Mouse (Mus musculus): ENCODE data around the gene Rhoh. TPM values are rescaled to one million over a fixed set of nuclear protein-coding genes. Genes with fewer than 3 reads are reported as not detected.

Gene Rhoh
- total and polyA plus RNA-seq, 3 experiments, result 12.1 to 22.1 (median 18.9) TPM

DNA sequence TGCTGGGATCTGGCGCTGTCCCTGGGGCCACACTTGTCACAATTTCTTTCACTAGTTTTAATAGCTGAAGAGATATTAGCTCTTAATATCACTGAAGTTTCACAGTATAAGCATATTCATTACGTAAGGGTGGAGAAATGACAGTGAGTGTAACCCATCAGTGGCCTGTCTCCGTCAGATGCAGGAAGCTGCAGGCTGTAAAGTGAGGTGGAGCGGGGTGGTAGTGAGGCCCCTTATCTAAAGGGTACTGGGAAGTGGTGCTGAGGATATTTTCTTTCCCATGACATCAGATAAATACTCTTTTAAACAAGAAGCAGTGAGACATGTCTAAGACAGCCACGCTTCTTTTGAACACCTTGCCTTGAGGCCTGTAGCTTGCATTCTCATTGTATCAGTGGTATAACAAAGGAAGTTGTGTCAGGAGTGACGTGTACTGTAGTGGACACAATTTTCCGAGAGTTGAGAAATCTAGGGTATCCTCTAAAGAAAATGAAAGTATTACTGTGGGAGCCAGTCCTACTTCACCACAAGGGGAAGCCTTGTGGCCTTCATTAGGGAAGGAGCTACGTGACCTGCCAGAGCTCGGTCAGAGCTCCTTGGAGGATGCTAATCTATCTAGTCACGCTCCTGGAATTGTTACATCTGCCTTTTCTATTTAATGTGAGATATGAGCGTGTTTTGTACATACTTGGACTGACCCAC lies 28.9 kb upstream of the Rhoh start:
- dilution Hi-C loops (cut with MboI; ENCODE audit: extremely low pct_ligation_motif_present, extremely low pct_unique_long_range_greater_than_20kb, low sequenced_read_pairs), result no loop called here
- in situ Hi-C loops (cut with MboI; ENCODE audit: low pct_ligation_motif_present, low pct_unique_long_range_greater_than_20kb, low sequenced_read_pairs), result loop anchor here (10.0 kb wide), 1 partner anchor 103 kb away; the partner anchor contains the start of gene Chrna9
- TF ChIP-seq CHD1 (IDR thresholded peaks at IDR 0.05; ENCODE audit: low read depth, low read length), result no peak
- no peak for TF ChIP-seq IRF4 (IDR thresholded peaks at IDR 0.05; ENCODE audit: low read depth, low read length)
- TF ChIP-seq POLR2AphosphoS2 (IDR thresholded peaks at IDR 0.05; ENCODE audit: low read depth, low read length), result no peak
- TF ChIP-seq ELF1 (IDR thresholded peaks at IDR 0.05; ENCODE audit: low read depth, low read length), result no peak
- no peak for TF ChIP-seq EP300 (IDR thresholded peaks at IDR 0.05; ENCODE audit: low read length)
- TF ChIP-seq ZKSCAN1 (IDR thresholded peaks at IDR 0.05; ENCODE audit: borderline replicate concordance, low read depth, low read length), result no peak
- TF ChIP-seq BHLHE40 (IDR thresholded peaks at IDR 0.05; ENCODE audit: low read depth, low read length), result no peak
- no peak for TF ChIP-seq JUND (conservative IDR thresholded peaks at IDR 0.05; ENCODE audit: low read depth, low read length)
- TF ChIP-seq CHD2 (IDR thresholded peaks at IDR 0.05; ENCODE audit: low read length), result no peak
- no peak for TF ChIP-seq RCOR1 (conservative IDR thresholded peaks at IDR 0.05; ENCODE audit: low read depth, low read length)
- no peak for TF ChIP-seq ETS1 (conservative IDR thresholded peaks at IDR 0.05; ENCODE audit: low read depth, low read length)
- TF ChIP-seq NRF1 (IDR thresholded peaks at IDR 0.05; ENCODE audit: low read depth, low read length), result no peak
- no peak for TF ChIP-seq MEF2A (IDR thresholded peaks at IDR 0.05; ENCODE audit: borderline replicate concordance, low read depth, low read length)
- Histone ChIP-seq H3K4me2 (ENCODE audit: insufficient read depth, low read depth, poor library complexity, severe bottlenecking) (no peak overlapping the region), H3K9me3 (replicated peaks; ENCODE audit: low read length) (peaks cover 3% of the 10 kb centered on the region), H3K27ac (ENCODE audit: insufficient read depth, low read depth) (no peak overlapping the region), H3K79me2 (replicated peaks; ENCODE audit: control insufficient read depth, extremely low read depth, insufficient read depth, poor library complexity, severe bottlenecking) (no peaks in the 10 kb centered on the region), H3K27me3 (replicated peaks) (no peaks in the 10 kb centered on the region), H3K4me1 (ENCODE audit: control insufficient read depth in 1 of 2, insufficient read depth in 2 of 2) (peaks cover 0 to 4% of the 10 kb centered on the region in 2 experiments; a peak in 2 of 4 replicates), H3K4me3 (replicated peaks in 1 of 3; ENCODE audit: low read depth in 2 of 3, low read length in 2 of 3, poor library complexity in 1 of 3) (no peak overlapping the region), H3K9ac (ENCODE audit: insufficient read depth, low read depth) (no peak overlapping the region), H3K36me3 (replicated peaks in 1 of 2; ENCODE audit: control insufficient read depth in 1 of 2, insufficient read depth in 1 of 2, low read length in 1 of 2) (peaks cover 0 to 14% of the 10 kb centered on the region in 2 experiments)
- DNase-seq (ENCODE audit: extremely low read depth), result no peak

DNA sequence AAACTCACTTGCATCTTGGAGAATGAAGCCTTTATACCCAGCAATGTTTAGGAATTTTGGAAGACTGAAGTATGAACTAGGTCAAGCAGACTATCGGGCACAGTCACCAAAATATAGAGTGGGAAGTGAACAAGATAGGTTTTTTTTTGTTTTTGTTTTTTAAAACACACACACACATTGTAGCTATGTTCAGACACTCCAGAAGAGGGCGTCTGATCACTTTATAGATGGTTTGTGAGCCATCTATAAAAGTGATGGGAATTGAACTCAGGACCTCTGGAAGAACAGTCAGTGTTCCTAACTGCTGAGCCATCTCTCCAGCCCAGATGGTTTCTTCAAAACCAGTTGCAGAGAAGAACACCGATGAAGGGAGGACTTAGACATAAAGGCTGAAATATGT lies 27.9 kb upstream of the Rhoh start:
- H3K9me3 ChIP-seq (replicated peaks; ENCODE audit: low read length), result peaks cover 3% of the 10 kb centered on the region
- DNase-seq (ENCODE audit: extremely low read depth), result no peak
- peaks cover 0 to 11% of the 10 kb centered on the region in 2 experiments for H3K36me3 ChIP-seq (replicated peaks in 1 of 2; ENCODE audit: control insufficient read depth in 1 of 2, insufficient read depth in 1 of 2, low read length in 1 of 2)
- no peak overlapping the region for H3K4me3 ChIP-seq (replicated peaks in 1 of 3; ENCODE audit: low read depth in 2 of 3, low read length in 2 of 3, poor library complexity in 1 of 3)
- H3K4me1 ChIP-seq (ENCODE audit: control insufficient read depth in 1 of 2, insufficient read depth in 2 of 2), result peaks cover 0 to 7% of the 10 kb centered on the region in 2 experiments; a peak in 2 of 4 replicates
- H3K79me2 ChIP-seq (replicated peaks; ENCODE audit: control insufficient read depth, extremely low read depth, insufficient read depth, poor library complexity, severe bottlenecking), result no peaks in the 10 kb centered on the region
- in situ Hi-C loops (cut with MboI; ENCODE audit: low pct_ligation_motif_present, low pct_unique_long_range_greater_than_20kb, low sequenced_read_pairs), result loop anchor here (10.0 kb wide), 1 partner anchor 102 kb away; the partner anchor contains the start of gene Chrna9
- H3K27me3 ChIP-seq (replicated peaks), result no peaks in the 10 kb centered on the region
- dilution Hi-C loops (cut with MboI; ENCODE audit: extremely low pct_ligation_motif_present, extremely low pct_unique_long_range_greater_than_20kb, low sequenced_read_pairs), result no loop called here
- no peak for TF ChIP-seq MAZ (IDR thresholded peaks at IDR 0.05; ENCODE audit: low read depth, low read length)
- TF ChIP-seq JUND (conservative IDR thresholded peaks at IDR 0.05; ENCODE audit: low read depth, low read length), result no peak
- no peak for TF ChIP-seq TCF12 (IDR thresholded peaks at IDR 0.05; ENCODE audit: low read depth, low read length)
- TF ChIP-seq SMC3 (IDR thresholded peaks at IDR 0.05; ENCODE audit: low read depth, low read length), result peak; percentile 38
- no peak for TF ChIP-seq IRF4 (IDR thresholded peaks at IDR 0.05; ENCODE audit: low read depth, low read length)
- no peak for TF ChIP-seq KAT2A (IDR thresholded peaks at IDR 0.05; ENCODE audit: insufficient replicate concordance, low read length)
- peak in 1 of 2 experiments; percentile 43; a peak in 2 of 4 replicates for TF ChIP-seq CTCF (conservative IDR thresholded peaks at IDR 0.05 in 1 of 2, IDR thresholded peaks at IDR 0.05 in 1 of 2; ENCODE audit: low read depth in 2 of 2, low read length in 2 of 2)
- TF ChIP-seq MYC (IDR thresholded peaks at IDR 0.05; ENCODE audit: low read depth, low read length), result no peak
- TF ChIP-seq GABPA (IDR thresholded peaks at IDR 0.05; ENCODE audit: insufficient replicate concordance, low read depth, low read length), result no peak
- TF ChIP-seq CHD1 (IDR thresholded peaks at IDR 0.05; ENCODE audit: low read depth, low read length), result no peak
- peak; percentile 24 for TF ChIP-seq RAD21 (IDR thresholded peaks at IDR 0.05; ENCODE audit: low read depth, low read length)
- TF ChIP-seq POLR2AphosphoS2 (IDR thresholded peaks at IDR 0.05; ENCODE audit: low read depth, low read length), result no peak
- no peak for TF ChIP-seq E2F4 (IDR thresholded peaks at IDR 0.05; ENCODE audit: insufficient replicate concordance, low read depth, low read length)
- no peak for TF ChIP-seq POLR2A (IDR thresholded peaks at IDR 0.05; ENCODE audit: low read depth, low read length)
- TF ChIP-seq ELF1 (IDR thresholded peaks at IDR 0.05; ENCODE audit: low read depth, low read length), result no peak
- TF ChIP-seq ZMIZ1 (IDR thresholded peaks at IDR 0.05; ENCODE audit: low read depth, low read length), result no peak
- TF ChIP-seq EP300 (IDR thresholded peaks at IDR 0.05; ENCODE audit: low read length), result no peak
- no peak for TF ChIP-seq ZKSCAN1 (IDR thresholded peaks at IDR 0.05; ENCODE audit: borderline replicate concordance, low read depth, low read length)
- no peak for TF ChIP-seq TBP (conservative IDR thresholded peaks at IDR 0.05; ENCODE audit: low read depth, low read length)
- TF ChIP-seq MXI1 (IDR thresholded peaks at IDR 0.05; ENCODE audit: low read depth, low read length), result no peak
- TF ChIP-seq NELFE (IDR thresholded peaks at IDR 0.05; ENCODE audit: low read depth, low read length), result no peak
- no peak overlapping the region for H3K9ac ChIP-seq (ENCODE audit: insufficient read depth, low read depth)
- no peak overlapping the region for H3K4me2 ChIP-seq (ENCODE audit: insufficient read depth, low read depth, poor library complexity, severe bottlenecking)
- H3K27ac ChIP-seq (ENCODE audit: insufficient read depth, low read depth), result no peak overlapping the region

All from CH12.LX (cell line).